Mouse (Mus musculus) CH12.LX (cell line): Measurements from ENCODE around the gene Pex11b. TPM values are rescaled to one million over a fixed set of nuclear protein-coding genes. Genes with fewer than 3 reads are reported as not detected.

Source experiments
- DNase-seq: peaks from one replicate; pipeline ENCODE4 v3.0.0-alpha.2; 2013; ENCODE audit errors: extremely low read depth
- H3K27ac ChIP-seq: 2 replicates; pipeline ENCODE4 v1.5.1; 2012; ENCODE audit warnings: low read depth, mild to moderate bottlenecking, control low read depth, moderate library complexity; ENCODE audit not compliant: insufficient read depth
- H3K27me3 ChIP-seq: replicated peaks from 2 replicates; pipeline ENCODE3; 2012; ENCODE audit warnings: inconsistent platforms
- H3K36me3 ChIP-seq, 2 experiments: replicated peaks in 1 of 2; 2 replicates each; pipeline versions ENCODE3 to v1.6.1; 2012; ENCODE audit warnings: inconsistent platforms in 1 of 2, low read length in 1 of 2, mild to moderate bottlenecking in 1 of 2, mixed read lengths in 1 of 2, moderate library complexity in 1 of 2; ENCODE audit not compliant: control insufficient read depth in 1 of 2, insufficient read depth in 1 of 2
- H3K4me1 ChIP-seq, 2 experiments: 2 replicates each; pipeline ENCODE4 v1.6.1; 2012; ENCODE audit warnings: inconsistent platforms in 1 of 2, moderate library complexity in 1 of 2; ENCODE audit not compliant: insufficient read depth in 2 of 2, control insufficient read depth in 1 of 2
- H3K4me2 ChIP-seq: 2 replicates; pipeline ENCODE4 v1.6.1; 2012; ENCODE audit warnings: low read depth, mild to moderate bottlenecking, control low read depth; ENCODE audit not compliant: poor library complexity, insufficient read depth, severe bottlenecking
- H3K4me3 ChIP-seq, 3 experiments: fragments of 150-350 bp in 1 of 3; sonication (generic) in 1 of 3; replicated peaks in 1 of 3; 2 replicates each; pipeline versions ENCODE3 to v1.5.1; 2011 to 2012; ENCODE audit warnings: low read depth in 2 of 3, low read length in 2 of 3, mild to moderate bottlenecking in 2 of 3, moderate library complexity in 2 of 3, control low read depth in 1 of 3, improper control_type of control experiment in 1 of 3, inconsistent platforms in 1 of 3, mixed read lengths in 1 of 3; ENCODE audit not compliant: poor library complexity in 1 of 3
- H3K79me2 ChIP-seq: replicated peaks from 2 replicates; pipeline ENCODE4 v1.6.1; 2012; ENCODE audit warnings: mild to moderate bottlenecking, moderate library complexity; ENCODE audit not compliant: control insufficient read depth, poor library complexity, insufficient read depth, severe bottlenecking; ENCODE audit errors: extremely low read depth
- H3K9ac ChIP-seq: 2 replicates; pipeline ENCODE4 v1.6.1; 2012; ENCODE audit warnings: low read depth, mild to moderate bottlenecking, control low read depth, moderate library complexity; ENCODE audit not compliant: insufficient read depth
- H3K9me3 ChIP-seq: replicated peaks from 2 replicates; pipeline ENCODE3; 2012; ENCODE audit warnings: low read length, inconsistent platforms, mixed read lengths
- BHLHE40 ChIP-seq: IDR thresholded peaks from 2 replicates; pipeline ENCODE4 v1.6.1; 2011; ENCODE audit warnings: mild to moderate bottlenecking, low read depth, low read length, improper control_type of control experiment
- CHD2 ChIP-seq: IDR thresholded peaks from 2 replicates; pipeline ENCODE4 v1.6.1; 2011; ENCODE audit warnings: low read length, improper control_type of control experiment
- CTCF ChIP-seq, 2 experiments: IDR thresholded peaks in 1 of 2; conservative IDR thresholded peaks in 1 of 2; 2 replicates each; pipeline ENCODE4 v1.5.1; 2011 to 2012; ENCODE audit warnings: low read depth in 2 of 2, low read length in 2 of 2, improper control_type of control experiment in 1 of 2, inconsistent platforms in 1 of 2, mild to moderate bottlenecking in 1 of 2, moderate library complexity in 1 of 2
- EP300 ChIP-seq: IDR thresholded peaks from 2 replicates; pipeline ENCODE4 v1.6.1; 2011; ENCODE audit warnings: low read length, improper control_type of control experiment
- ETS1 ChIP-seq: conservative IDR thresholded peaks from 2 replicates; pipeline ENCODE4 v1.6.1; 2012; ENCODE audit warnings: low read depth, mild to moderate bottlenecking, inconsistent platforms, low read length, improper control_type of control experiment, moderate library complexity
- HCFC1 ChIP-seq: IDR thresholded peaks from 2 replicates; pipeline ENCODE4 v1.6.1; 2012; ENCODE audit warnings: low read depth, mild to moderate bottlenecking, inconsistent platforms, low read length, improper control_type of control experiment
- IRF4 ChIP-seq: IDR thresholded peaks from 2 replicates; pipeline ENCODE4 v1.6.1; 2014; ENCODE audit warnings: low read depth, mild to moderate bottlenecking, inconsistent platforms, low read length, improper control_type of control experiment
- JUN ChIP-seq: IDR thresholded peaks from 2 replicates; pipeline ENCODE4 v1.6.1; 2011; ENCODE audit warnings: low read depth, mild to moderate bottlenecking, low read length, improper control_type of control experiment, moderate library complexity; ENCODE audit not compliant: insufficient read depth
- MAFK ChIP-seq: IDR thresholded peaks from 2 replicates; pipeline ENCODE4 v1.6.1; 2011; ENCODE audit warnings: low read length, improper control_type of control experiment; ENCODE audit not compliant: insufficient replicate concordance
- MAZ ChIP-seq: IDR thresholded peaks from 2 replicates; pipeline ENCODE4 v1.6.1; 2012; ENCODE audit warnings: low read depth, mild to moderate bottlenecking, inconsistent platforms, low read length, improper control_type of control experiment, moderate library complexity
- MEF2A ChIP-seq: IDR thresholded peaks from 2 replicates; pipeline ENCODE4 v1.6.1; 2014; ENCODE audit warnings: low read depth, mild to moderate bottlenecking, inconsistent platforms, low read length, improper control_type of control experiment, borderline replicate concordance
- MXI1 ChIP-seq: IDR thresholded peaks from 2 replicates; pipeline ENCODE4 v1.6.1; 2011; ENCODE audit warnings: mild to moderate bottlenecking, low read depth, low read length, improper control_type of control experiment
- NRF1 ChIP-seq: IDR thresholded peaks from 2 replicates; pipeline ENCODE4 v1.6.1; 2014; ENCODE audit warnings: low read depth, mild to moderate bottlenecking, inconsistent platforms, low read length, improper control_type of control experiment, moderate library complexity
- POLR2A ChIP-seq: IDR thresholded peaks from 2 replicates; pipeline ENCODE4 v1.6.1; 2011; ENCODE audit warnings: low read depth, mild to moderate bottlenecking, improper control_type of control experiment, low read length
- POLR2AphosphoS2 ChIP-seq: IDR thresholded peaks from 2 replicates; pipeline ENCODE4 v1.6.1; 2011; ENCODE audit warnings: low read depth, low read length, improper control_type of control experiment
- RAD21 ChIP-seq: IDR thresholded peaks from 2 replicates; pipeline ENCODE4 v1.6.1; 2011; ENCODE audit warnings: low read depth, mild to moderate bottlenecking, low read length, improper control_type of control experiment, moderate library complexity
- SIN3A ChIP-seq: IDR thresholded peaks from 2 replicates; pipeline ENCODE4 v1.6.1; 2012; ENCODE audit warnings: low read length, improper control_type of control experiment, inconsistent platforms
- SMC3 ChIP-seq: IDR thresholded peaks from 2 replicates; pipeline ENCODE4 v1.6.1; 2011; ENCODE audit warnings: low read depth, low read length, improper control_type of control experiment
- TCF12 ChIP-seq: IDR thresholded peaks from 2 replicates; pipeline ENCODE4 v1.6.1; 2014; ENCODE audit warnings: low read depth, mild to moderate bottlenecking, inconsistent platforms, low read length, improper control_type of control experiment
- ZMIZ1 ChIP-seq: IDR thresholded peaks from 2 replicates; pipeline ENCODE4 v1.6.1; 2012; ENCODE audit warnings: low read depth, mild to moderate bottlenecking, inconsistent platforms, low read length, improper control_type of control experiment
- dilution Hi-C: fragments of 300-500 bp; cut with MboI; formaldehyde crosslinking; loops from 2 replicates; pipeline ENCODE4 v1.14.3; 2020; ENCODE audit warnings: low sequenced_read_pairs; ENCODE audit not compliant: extremely low pct_unique_long_range_greater_than_20kb, extremely low pct_ligation_motif_present
- in situ Hi-C: fragments of 300-500 bp; cut with MboI; formaldehyde crosslinking; loops from 3 replicates; pipeline ENCODE4 v1.14.3; 2019; ENCODE audit warnings: low sequenced_read_pairs, low pct_ligation_motif_present, low pct_unique_long_range_greater_than_20kb, mixed read lengths
- polyA plus RNA-seq: library from polyadenylated mRNA; unstranded; fragments of >175 nt; gene quantifications from 2 replicates; pipeline ENCODE4 v1.2.1, GENCODE M21; 2012; ENCODE audit warnings: low read depth; ENCODE audit not compliant: insufficient read length
- total RNA-seq, 2 experiments: library from RNA; depleted of rRNA; stranded (reverse); fragments of 300-350 nt in 1 of 2; fragments of >200 nt in 1 of 2; gene quantifications; 2 replicates each; pipeline ENCODE4 v1.2.3; 2012 to 2014

The Pex11b gene
- total and polyA plus RNA-seq, 3 experiments = 23.4 to 33.1 (median 27.9) TPM

DNA sequence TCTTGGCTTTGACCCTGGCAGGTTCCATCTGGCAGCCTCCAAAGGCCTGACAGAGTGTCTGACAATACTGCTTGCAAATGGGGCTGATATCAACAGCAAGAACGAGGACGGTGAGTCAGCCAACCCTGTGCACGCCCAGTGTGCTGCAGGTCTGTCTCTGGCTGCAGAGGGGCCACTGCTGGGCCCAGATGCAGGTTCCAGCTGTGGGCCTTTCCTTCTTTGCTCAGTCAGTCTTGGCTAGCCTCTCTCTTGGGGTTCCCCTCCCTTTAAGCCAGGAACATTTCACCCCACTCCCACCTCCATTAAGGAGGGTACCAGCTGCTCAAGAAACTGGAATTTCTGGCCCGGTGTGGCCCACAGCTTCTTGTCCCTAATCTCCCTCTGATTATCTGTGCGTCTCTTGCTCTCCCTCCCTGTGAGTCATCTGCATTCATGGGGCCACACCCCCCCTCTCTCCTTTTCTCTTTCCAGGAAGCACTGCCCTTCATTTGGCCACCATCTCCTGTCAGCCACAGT is 44.0 kb downstream of the Pex11b start (continued):
- TF ChIP-seq JUN (no peak), EP300 (peak; percentile 39; the same call in 1 of the 2 replicates), HCFC1 (no peak), POLR2A (no peak)

DNA sequence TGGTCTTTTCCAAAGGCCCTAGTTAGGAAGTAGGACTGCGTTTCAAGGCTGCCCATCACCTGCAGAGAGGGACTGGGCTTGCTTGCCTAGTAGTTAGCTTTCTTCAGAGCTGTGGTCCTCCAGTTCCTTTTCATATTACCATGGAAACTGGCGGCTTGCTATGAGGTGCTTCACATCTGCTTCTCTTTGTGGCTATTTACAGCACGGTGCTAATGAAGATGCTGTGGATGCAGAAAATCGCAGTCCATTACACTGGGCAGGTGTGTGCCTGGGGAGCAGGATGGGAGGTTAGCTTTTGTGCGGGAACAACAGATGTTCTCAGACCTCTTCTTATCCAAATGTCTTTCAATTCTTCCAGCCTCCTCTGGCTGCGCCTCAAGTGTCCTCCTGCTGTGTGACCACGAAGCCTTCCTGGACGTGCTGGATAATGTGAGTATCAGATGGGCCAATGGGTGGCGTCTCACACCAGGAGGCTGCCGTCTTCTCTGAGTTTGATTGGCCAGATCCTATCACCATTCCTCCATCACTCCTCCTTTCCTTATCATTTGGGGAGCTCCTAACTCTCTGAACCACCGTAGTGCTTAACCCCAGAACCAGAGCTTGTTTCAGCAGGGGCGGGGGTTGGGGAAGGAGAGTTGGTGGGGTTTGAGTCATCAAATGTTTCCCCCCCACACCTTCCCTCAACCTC is 45.2 kb downstream of the Pex11b start:
- TF ChIP-seq ETS1 = 0 out of 2 replicates have a peak, but pooled peaks have one; percentile 23
- peak; percentile 40; the same call in 1 of the 2 replicates for TF ChIP-seq MEF2A
- TF ChIP-seq TCF12 = peak; percentile 39; the same call in 1 of the 2 replicates
- TF ChIP-seq SIN3A = no peak
- TF ChIP-seq NRF1 = no peak
- DNase-seq = peak; percentile 57
- Histone ChIP-seq H3K36me3 (peaks cover 3 to 5% of the 10 kb centered on the region in 2 experiments), H3K27me3 (no peaks in the 10 kb centered on the region), H3K79me2 (no peaks in the 10 kb centered on the region), H3K9ac (no peak overlapping the region), H3K4me2 (no peak overlapping the region), H3K4me3 (no peak overlapping the region), H3K9me3 (no peaks in the 10 kb centered on the region), H3K27ac (no peak overlapping the region), H3K4me1 (peaks cover 45 to 84% of the 10 kb centered on the region in 2 experiments)
- in situ Hi-C loops (no loop called here), dilution Hi-C loops (no loop called here)

DNA sequence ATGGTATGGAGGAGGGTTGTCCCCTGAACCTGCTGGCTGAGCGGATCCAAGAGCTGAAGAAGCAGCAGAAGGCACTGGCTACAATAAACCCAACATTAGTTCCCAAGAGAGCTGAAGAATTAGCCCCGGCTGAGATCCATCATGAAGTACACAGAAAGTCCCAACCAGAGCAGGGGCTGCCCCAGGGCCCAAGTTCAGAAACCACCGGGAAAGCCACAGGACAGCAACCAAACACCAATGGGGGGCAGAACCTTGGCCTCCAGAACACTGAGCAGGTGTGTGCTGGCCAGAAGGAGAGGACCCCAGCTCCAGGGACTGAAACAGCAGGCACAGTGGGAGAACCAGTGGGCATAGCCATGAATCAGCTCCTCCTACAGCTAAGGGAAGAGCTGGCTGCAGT is 48.3 kb downstream of the Pex11b start:
- in situ Hi-C loops = no loop called here
- TF ChIP-seq MXI1 (no peak), MAFK (0 out of 2 replicates have a peak, but pooled peaks have one; percentile 32), ETS1 (peak; percentile 45; the same call in 1 of the 2 replicates), TCF12 (peak; percentile 90), ZMIZ1 (0 out of 2 replicates have a peak, but pooled peaks have one; percentile 38), RAD21 (no peak), EP300 (peak; percentile 81), IRF4 (peak; percentile 78), CTCF (conservative IDR thresholded peaks at IDR 0.05 in 1 of 2, IDR thresholded peaks at IDR 0.05 in 1 of 2; ENCODE audit: low read depth in 2 of 2, low read length in 2 of 2) (0 out of 4 replicates have a peak, but pooled peaks of 1 of the 2 experiments have one; percentile 6), HCFC1 (0 out of 2 replicates have a peak, but pooled peaks have one; percentile 18), MAZ (peak; percentile 59; the same call in 1 of the 2 replicates), BHLHE40 (0 out of 2 replicates have a peak, but pooled peaks have one; percentile 26), CHD2 (peak; percentile 74), POLR2AphosphoS2 (no peak), NRF1 (0 out of 2 replicates have a peak, but pooled peaks have one; percentile 6), MEF2A (peak; percentile 80), SIN3A (peak; percentile 58; the same call in 1 of the 2 replicates), SMC3 (no peak), JUN (no peak)
- no peak overlapping the region for H3K4me3 ChIP-seq
- peak overlapping the region; percentile 39 for H3K9ac ChIP-seq
- peaks cover 43 to 73% of the 10 kb centered on the region in 2 experiments for H3K4me1 ChIP-seq
- no peaks in the 10 kb centered on the region for H3K27me3 ChIP-seq
- peak; percentile 55 for DNase-seq
- dilution Hi-C loops = no loop called here
- H3K36me3 ChIP-seq = peaks cover 3 to 5% of the 10 kb centered on the region in 2 experiments
- peak overlapping the region; percentile 91 for H3K27ac ChIP-seq
- peak overlapping the region; percentile 76 for H3K4me2 ChIP-seq
- H3K79me2 ChIP-seq = no peaks in the 10 kb centered on the region
- H3K9me3 ChIP-seq = no peaks in the 10 kb centered on the region
